Mouse (Mus musculus): ENCODE measurements at regions not wholly inside any gene's neighbourhood (a gene's known extent, or its start where the extent isn't known, plus 50 kb on each side); places are given as distances from the start of the nearest gene placed in this dataset.

- TF ChIP-seq CTCF (IDR thresholded peaks at IDR 0.05; ENCODE audit: low read depth): no peak
- no peak for TF ChIP-seq EP300 (IDR thresholded peaks at IDR 0.05; ENCODE audit: low read depth)
These were observed 133.7 kb upstream of the Irx1 start for GRCm38 (mm10) chr13:72097268-72097667.

Measured in liver, embryonic 14.5 days (tissue).